Mouse (Mus musculus) fibroblast of lung, adult 2 months (primary cell): Measurements from ENCODE around the gene Lpcat2b.

ENCODE experiments used
- DNase-seq: peaks from one replicate; pipeline ENCODE4 v3.0.0-alpha.2; 2011; ENCODE audit warnings: low read depth

Gene Lpcat2b

GRCm38 (mm10) chr5:107447977-107448376 is 16.6 kb downstream of the Lpcat2b start:
- DNase-seq = no peak

GRCm38 (mm10) chr5:107448784-107449183 is 17.4 kb downstream of the Lpcat2b start:
- DNase-seq = no peak

GRCm38 (mm10) chr5:107449620-107450019 is 18.3 kb downstream of the Lpcat2b start:
- DNase-seq = no peak

GRCm38 (mm10) chr5:107450299-107450698 is 18.9 kb downstream of the Lpcat2b start:
- DNase-seq = no peak

- no peak for DNase-seq
These were observed 31.1 kb downstream of the Lpcat2b start for GRCm38 (mm10) chr5:107462147-107463076.

GRCm38 (mm10) chr5:107466501-107466900 is 35.2 kb downstream of the Lpcat2b start:
- no peak for DNase-seq

GRCm38 (mm10) chr5:107467098-107467497 is 35.7 kb downstream of the Lpcat2b start:
- DNase-seq = no peak

- no peak for DNase-seq
These were observed 39.4 kb downstream of the Lpcat2b start for GRCm38 (mm10) chr5:107470600-107471329.

- no peak for DNase-seq
These were observed 48.8 kb downstream of the Lpcat2b start for GRCm38 (mm10) chr5:107480194-107480593.
